Mouse (Mus musculus): ENCODE measurements around the gene Sbds. TPM values are rescaled to one million over a fixed set of nuclear protein-coding genes. Genes with fewer than 3 reads are reported as not detected.
A peak's percentile ranks its signal among the peaks of the same experiment; 100 is the strongest.
"Not testable (repeated sequence)": the region's sequence is repeated elsewhere in the genome, so short reads cannot be mapped to it uniquely, and the experiment has no call there.

The Sbds gene
- total RNA-seq, 1 experiment from 2014 or later, result 118 TPM

DNA sequence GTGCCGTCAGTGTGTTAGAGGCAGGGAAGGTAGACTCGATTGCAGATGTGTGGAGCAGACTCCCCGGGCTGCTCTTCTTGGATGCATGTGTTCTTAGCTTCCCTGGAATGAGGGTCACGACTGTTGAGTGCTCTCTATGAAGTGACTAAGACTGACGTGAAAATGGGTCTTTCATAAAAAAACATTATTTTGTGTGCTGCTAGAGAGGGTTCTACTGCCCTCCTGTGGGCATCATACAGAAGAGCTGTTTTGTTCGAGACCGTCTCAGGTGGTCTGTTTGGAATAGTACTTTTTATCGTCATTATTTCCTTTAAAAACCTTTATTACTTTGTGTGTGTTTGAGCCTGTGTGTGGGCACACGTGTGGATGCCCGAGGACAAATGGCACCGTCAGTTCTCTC lies 8.1 kb upstream of the Sbds start:
- no peak for ATAC-seq (ENCODE audit: extremely low read depth, insufficient number of reproducible peaks, low FRiP score, poor library complexity, severe bottlenecking)

DNA sequence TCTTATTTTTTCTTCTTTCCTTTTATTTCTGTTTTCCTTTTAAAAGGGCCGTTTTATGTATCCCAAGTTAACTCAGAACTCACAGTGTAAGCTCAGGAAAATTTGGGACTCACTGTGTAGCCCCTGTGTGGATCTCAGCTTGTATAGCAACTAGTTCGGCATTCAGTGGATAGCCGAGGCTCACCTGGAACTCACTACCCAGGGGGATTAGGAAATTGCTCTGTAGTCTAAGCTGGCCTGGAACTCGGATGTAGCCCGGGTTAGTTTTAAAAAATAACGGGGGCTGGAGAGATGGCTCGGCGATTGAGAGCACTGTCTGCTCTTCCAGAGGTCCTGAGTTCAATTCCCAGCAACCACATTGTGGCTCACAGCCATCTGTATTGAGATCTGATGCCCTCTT lies 2.0 kb upstream of the Sbds start:
- no peak for ATAC-seq (ENCODE audit: extremely low read depth, insufficient number of reproducible peaks, low FRiP score, poor library complexity, severe bottlenecking)

DNA sequence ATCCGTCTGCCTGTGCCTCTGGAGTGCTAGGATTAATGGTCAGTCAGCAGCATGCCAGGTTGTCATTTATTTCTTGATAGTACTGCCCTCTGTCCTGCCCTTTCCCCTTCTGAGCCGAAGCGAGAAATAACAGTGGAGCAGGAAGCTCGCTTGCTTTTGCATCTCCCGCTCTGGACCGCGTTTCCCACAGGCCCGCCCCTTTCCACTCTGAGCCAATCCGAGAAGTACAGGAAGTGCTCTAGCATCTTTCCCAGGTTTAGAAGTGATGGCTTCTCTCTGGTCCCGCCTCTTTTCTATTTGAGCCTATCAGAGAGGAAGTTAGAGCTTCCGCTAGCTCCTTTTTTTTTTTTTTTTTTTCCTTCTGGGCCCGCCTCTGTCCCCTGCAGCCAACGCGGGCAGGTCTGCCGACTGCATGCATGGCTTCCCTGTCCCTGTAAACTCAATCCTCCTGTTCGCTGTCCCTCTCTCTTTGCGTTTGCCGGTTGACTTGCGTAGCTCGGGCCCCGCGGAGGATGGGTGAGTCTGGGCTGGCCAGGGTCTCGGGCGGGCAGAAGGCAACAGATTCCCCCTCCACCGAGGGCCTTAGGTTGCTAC lies 1.4 kb upstream of the Sbds start:
- peak; percentile 91 for ATAC-seq (ENCODE audit: extremely low read depth, insufficient number of reproducible peaks, low FRiP score, poor library complexity, severe bottlenecking)

DNA sequence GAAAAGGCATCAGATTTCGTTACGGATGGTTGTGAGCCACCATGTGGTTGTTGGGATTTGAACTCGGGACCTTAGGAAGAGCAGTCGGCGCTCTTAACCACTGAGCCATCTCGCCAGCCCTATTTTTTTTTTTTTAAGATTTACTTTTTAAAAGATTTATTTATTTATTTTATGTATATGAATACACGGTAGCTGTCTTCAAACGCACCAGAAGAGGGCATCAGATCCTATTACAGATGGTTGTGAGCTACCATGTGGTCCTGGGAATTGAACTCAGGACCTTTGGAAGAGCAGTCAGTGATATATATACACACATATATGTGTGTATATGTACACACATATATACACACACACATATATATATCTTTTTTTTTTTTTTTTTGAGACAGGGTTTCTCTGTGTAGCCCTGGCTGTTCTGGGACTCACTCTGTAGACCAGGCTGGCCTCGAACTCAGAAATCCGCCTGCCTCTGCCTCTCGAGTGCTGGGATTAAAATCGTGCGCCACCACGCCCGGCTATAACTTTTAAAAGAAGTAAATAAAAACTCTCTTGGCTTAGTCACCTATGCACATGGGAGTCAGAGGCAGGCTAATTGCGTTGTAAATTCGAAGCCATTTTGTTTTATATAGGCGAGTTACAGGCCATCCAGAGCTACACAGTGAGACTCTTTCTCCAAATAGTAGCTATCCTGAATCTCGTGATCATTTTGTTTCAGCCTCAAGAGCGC lies 632 bp upstream of the Sbds start:
- not testable (repeated sequence) for ATAC-seq (ENCODE audit: extremely low read depth, insufficient number of reproducible peaks, low FRiP score, poor library complexity, severe bottlenecking)

DNA sequence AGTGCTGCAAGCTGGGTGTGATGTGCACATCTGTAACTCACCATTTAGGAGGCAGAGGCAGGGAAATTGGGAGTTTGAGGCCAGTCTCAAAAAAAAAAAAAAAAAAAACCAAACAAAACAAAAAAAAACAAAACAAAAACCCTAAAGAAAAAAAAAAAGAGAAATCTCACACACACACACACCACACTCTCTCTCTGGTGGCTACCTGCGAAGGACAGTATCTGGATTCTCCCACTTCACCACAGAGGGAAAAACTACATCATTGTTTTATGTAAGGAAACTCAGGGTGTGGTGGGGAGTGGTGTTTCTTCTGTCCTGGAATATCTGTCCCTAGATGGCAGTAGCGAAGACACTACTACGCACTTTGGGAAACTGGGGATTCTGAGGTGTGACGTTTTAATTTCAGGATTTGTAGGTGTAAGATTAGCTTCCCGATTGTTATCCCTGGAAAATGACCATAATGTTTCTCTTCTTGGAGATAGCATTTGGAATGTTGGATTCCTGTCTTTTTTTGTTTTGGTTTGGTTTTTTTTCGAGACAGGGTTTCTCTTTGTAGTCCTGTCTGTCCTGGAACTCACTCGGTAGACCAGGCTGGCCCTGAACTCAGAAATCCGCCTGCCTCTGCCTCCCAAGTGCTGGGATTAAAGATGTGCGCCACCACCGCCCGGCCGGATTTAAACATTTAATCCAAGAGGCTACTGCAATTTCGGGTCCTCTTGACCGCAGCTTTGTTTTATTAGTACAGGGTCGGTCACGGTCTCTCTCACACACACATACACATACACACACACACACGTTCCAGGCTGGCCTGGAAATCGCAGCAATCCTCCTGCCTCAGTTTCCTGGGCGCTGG lies 940 bp downstream of the Sbds start:
- ATAC-seq (ENCODE audit: extremely low read depth, insufficient number of reproducible peaks, low FRiP score, poor library complexity, severe bottlenecking), result no peak

DNA sequence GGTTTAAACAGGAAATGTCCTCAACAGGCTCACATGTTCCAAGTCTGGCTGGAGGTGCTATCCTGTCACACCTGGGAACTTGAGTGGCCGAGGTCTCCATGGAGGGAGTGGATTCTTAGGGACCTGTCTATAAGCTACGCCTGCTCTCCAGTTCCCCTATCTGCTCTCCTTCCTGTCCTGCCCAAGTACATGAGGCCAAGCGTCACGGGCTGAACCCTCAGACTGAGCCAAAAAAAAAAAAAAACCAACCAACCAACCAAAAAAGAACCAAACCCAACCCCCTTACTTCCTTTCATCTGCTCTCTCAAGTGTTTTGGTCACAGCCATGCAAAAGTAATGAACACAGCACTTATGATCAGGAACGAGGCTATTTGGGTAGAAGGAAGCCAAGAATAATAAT lies 7.5 kb downstream of the Sbds start:
- ATAC-seq (ENCODE audit: extremely low read depth, insufficient number of reproducible peaks, low FRiP score, poor library complexity, severe bottlenecking), result 0 out of 2 replicates have a peak, but pooled peaks have one; percentile 39

DNA sequence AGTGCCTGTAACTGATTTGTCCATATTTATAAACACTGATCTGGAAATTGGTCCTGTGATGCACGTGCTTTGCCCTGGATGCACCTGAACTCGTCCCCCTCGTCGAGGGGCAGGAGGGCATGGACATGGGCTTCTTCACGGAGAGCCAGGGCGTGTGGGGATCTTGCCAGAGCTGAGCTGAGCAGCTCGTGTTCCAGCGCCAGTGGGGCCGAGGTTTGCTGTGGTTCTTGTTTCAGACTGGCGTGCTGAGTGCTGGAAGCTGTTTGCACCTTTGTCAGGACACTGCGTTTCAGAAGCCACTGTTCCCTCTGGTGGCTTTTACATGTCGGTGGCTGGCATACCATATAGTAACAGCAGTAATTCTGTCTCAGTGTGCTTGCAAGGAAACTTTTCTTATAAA lies 13.9 kb downstream of the Sbds start:
- ATAC-seq (ENCODE audit: extremely low read depth, insufficient number of reproducible peaks, low FRiP score, poor library complexity, severe bottlenecking), result no peak

DNA sequence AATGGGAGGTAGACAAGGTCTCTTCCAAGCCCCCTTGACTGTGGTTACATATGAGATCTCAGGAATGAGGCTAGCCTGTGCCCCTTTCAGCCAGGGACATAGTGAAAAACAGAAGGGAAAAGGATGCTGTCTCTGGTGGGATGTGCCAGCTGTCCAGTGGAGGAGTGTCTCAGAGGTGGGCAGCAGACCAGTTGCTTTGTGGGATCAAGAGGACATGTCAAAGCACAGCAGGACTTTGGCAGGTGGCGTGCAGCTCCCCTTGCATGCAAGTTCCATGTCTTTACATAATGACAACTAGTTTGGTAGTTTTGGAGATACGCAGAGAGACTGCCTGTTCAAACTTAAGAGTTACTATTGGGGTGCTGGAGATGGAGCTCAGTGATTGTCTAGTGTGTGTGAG lies 15.5 kb downstream of the Sbds start:
- no peak for ATAC-seq (ENCODE audit: extremely low read depth, insufficient number of reproducible peaks, low FRiP score, poor library complexity, severe bottlenecking)

DNA sequence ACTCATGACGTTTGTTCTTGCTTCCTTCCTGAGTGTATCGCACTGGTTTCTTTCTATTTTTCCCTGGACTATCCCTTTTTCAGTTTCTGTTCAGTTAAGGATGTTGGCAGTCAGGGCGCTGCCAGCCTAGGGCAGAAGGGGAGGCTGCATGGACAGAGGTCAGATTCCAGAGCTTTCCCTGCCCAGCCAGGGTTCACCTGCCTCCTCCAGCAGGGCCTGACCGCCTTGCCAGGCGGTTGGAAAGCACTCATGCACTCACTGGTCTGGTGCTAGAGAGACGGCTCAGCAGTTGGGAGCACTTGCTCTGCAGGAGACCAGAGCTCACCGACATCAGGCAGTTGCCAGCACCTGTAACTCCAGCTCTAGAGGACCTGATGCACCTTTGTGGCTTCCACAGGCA lies 16.1 kb downstream of the Sbds start:
- ATAC-seq (ENCODE audit: extremely low read depth, insufficient number of reproducible peaks, low FRiP score, poor library complexity, severe bottlenecking), result no peak

DNA sequence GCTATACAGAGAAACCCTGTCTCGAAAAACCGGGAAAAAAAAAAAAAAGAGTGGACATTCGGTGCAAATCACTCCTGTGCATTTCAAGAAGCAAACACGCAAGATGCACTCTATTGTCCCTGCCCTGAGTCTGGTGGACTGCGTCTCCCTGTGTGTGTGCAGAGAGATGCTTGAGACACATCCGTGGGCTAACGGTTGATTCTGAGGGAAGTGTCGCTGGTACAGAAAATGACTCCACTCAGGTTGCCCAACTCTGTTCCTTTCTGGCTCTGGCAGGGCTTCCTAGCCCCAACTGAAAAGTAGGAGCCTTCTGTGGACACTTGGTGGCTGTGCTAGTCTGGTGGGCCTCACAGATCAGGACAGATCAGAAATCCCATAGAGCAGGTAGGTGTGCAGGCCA lies 19.0 kb downstream of the Sbds start:
- ATAC-seq (ENCODE audit: extremely low read depth, insufficient number of reproducible peaks, low FRiP score, poor library complexity, severe bottlenecking), result no peak

DNA sequence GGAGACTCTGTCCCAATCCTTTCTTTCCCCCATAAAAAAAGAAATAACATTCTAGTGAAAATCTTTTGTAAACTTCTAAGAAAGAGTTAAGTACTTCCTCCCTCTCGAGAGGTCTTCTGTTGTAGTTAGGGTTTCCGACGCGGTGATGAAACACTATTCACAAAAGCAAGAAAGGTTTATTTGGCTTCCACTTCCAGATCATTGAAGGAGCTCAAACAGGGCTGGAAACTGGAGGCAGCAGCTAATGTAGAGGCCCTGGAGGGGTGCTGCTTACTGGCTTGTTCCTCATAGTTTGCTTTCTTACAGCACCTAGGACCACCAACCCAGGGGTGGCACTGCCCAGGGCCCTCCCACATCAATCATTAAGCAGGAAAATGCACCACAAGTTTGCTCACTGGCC lies 27.2 kb downstream of the Sbds start:
- no peak for ATAC-seq (ENCODE audit: extremely low read depth, insufficient number of reproducible peaks, low FRiP score, poor library complexity, severe bottlenecking)

DNA sequence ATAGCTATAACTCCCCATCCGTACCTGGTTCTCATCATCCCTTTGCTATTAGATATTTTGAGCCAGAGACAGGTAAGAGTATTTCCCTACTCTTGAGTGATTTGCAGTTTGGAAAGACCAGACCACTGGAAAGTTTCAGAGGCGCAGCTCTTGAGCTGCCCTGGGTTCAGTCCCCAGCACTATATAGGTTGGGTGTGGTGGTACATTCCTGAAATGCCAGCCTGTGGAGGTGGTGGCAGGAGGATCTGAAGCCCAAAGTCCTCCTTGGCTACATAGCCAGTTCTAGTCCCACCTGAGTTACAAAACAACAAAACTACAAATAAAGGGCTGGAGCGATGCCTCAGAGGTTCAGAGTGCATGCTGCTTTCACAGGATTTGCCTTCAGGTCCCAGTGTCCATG lies 28.5 kb downstream of the Sbds start:
- ATAC-seq (ENCODE audit: extremely low read depth, insufficient number of reproducible peaks, low FRiP score, poor library complexity, severe bottlenecking), result no peak

DNA sequence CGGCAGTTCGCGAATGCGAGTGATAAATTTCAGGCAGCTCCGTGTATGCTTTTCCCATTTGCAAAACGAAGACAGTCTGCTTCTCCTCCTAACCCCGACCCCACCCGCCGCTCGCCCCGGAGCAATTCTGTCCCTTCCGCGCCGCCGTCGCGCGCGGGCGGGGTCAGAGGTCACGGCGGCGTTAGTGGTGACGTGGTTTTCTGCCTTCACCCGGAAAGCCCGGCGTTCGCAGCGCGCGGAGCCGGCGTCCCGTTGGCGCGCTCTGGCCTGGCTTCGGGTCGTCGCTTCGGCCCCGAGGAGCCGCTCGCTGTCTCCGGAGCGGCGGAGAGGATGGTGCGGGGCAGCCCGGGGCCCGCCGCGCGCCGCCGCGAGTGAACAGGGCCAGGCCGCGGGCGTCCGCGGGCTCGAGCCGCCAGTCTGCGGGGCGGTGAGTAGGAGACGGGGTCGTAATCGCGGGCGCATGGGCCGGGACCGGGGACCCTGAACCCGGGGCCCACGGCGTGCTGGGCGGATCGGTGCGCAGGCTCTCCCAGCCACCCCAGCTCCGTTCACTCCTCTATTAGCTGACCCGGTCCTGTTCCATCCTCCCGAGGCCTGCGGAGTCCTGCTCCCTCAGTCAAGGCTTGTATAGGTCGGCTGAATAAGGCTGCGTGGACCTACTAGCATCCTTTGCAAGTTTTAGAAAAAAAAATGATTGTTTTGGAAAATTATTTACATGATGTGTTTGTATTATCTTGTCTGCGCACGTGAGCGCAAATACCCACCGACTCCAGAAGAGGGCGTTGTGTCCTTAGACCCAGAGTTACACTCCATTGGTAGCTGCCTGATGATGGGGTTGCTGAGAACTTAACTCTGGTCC lies 33.0 kb downstream of the Sbds start:
- ATAC-seq (ENCODE audit: extremely low read depth, insufficient number of reproducible peaks, low FRiP score, poor library complexity, severe bottlenecking), result peak; percentile 76

DNA sequence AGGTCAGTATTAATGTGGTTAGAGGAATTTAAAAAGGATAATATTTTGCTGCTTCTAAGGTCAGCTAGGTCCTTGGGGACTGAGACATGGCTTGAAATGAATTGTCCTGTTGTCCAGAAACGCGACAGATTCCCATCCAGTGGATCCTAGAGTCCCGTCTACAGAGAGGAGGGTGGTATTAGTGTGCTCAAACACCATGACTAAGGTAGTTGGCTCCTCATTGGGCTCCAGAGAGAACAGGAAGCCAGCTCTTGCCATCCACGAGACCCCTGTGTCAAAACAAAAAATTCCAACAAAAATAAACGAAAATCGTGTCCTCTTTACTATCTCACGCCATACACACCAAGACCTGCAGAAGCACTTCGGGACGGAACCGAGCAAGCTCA lies 33.6 kb downstream of the Sbds start:
- no peak for ATAC-seq (ENCODE audit: extremely low read depth, insufficient number of reproducible peaks, low FRiP score, poor library complexity, severe bottlenecking)

DNA sequence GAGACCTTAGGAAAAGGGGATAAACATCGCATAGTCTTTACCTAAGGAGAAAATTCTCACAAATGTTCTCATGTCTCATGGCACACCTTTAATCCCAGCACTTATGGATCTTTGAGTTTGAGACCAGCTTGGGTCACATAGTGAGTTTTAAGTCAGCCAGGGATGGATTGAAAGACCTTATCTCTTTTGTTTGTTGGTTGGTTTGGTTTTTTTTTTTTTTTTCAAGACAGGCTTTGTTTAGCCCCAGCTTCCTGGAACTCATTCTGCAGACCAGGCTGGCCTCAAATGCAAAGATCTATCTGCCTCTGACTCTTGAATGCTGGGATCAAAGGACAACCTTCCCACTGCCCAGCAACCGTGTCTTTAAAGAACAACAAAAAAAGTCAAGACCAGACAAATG lies 34.0 kb downstream of the Sbds start:
- ATAC-seq (ENCODE audit: extremely low read depth, insufficient number of reproducible peaks, low FRiP score, poor library complexity, severe bottlenecking), result no peak

DNA sequence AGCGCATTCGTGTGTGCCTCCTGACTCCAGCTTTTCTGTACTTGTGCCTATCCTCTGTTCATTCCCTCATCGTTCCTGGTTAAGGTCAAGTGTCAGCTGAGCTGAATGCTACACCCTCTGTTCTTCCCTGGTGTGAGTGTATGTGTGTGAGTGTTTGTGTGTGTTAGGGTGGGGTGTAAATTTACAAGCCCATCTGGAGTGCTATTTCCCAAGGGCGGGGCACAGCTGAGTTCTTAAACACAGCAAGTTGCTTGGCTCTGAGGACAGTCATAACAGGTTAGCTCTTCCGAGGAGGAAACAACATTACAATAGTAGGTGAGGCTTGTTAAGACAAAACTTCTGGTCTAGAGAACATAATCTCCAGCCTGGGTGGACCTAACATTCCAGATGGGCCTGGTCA lies 37.0 kb downstream of the Sbds start:
- ATAC-seq (ENCODE audit: extremely low read depth, insufficient number of reproducible peaks, low FRiP score, poor library complexity, severe bottlenecking), result no peak

DNA sequence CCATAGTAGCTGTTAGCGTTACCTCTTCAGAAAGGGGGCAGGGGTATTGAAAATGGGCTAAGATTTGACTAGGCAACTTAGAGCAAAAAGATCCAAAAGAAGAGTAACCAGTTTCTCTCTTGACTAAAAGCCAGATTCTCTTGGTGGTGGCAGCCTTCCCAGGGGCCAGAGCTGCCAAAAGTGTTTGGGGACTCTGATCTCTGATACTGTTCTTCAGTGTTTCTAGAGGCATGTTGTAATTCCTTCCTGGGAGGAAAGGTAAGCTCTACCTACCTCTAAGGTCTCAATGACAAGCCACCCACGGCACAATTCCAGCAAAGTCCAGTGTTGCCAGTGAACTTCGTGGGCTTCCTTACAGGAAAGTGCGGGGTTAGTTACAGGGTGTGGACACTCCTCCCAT lies 37.9 kb downstream of the Sbds start:
- ATAC-seq (ENCODE audit: extremely low read depth, insufficient number of reproducible peaks, low FRiP score, poor library complexity, severe bottlenecking), result no peak

DNA sequence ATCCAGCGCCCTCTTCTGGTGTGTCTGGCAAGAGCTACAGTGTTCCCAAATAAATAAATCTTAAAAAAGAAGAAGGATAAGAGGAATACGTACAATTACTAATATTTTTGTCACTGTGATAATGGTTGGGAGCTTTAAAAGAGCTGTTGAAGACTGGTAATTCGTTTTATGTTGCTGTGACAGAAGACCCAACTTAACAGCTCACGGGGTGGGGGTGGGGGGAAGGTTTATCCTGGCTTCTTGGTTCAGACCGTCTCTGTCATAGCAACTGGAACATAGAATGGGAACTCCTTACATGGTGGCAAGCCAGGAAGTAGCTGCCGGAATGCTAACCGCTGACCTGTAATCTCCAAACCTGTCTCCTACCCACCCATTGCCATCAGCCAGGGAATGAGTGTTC lies 38.5 kb downstream of the Sbds start, which contains the start of gene Tmem248:
Gene Tmem248, plus strand, starts transcription at position 301 of the 400 bp plus-strand sequence.
- no peak for ATAC-seq (ENCODE audit: extremely low read depth, insufficient number of reproducible peaks, low FRiP score, poor library complexity, severe bottlenecking)

DNA sequence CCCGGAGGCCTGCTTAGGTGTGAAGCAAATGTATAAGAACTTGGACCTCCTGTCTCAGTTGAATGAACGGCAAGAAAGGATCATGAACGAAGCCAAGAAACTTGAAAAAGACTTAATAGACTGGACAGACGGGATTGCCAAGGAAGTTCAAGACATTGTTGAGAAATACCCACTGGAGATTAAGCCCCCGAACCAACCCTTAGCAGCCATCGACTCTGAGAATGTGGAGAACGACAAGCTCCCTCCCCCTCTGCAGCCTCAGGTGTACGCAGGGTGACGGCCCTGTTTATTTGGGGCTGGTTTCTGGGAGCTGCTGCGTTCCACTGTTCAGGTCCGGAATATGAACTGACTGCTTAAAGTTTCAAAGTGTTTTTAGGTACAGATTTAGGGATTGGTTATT lies 42.4 kb downstream of the Sbds start:
- ATAC-seq (ENCODE audit: extremely low read depth, insufficient number of reproducible peaks, low FRiP score, poor library complexity, severe bottlenecking), result no peak
